Mouse (Mus musculus) central nervous system, embryonic 11.5 days (tissue): ENCODE results near the gene Plekha8. TPM values are rescaled to one million over a fixed set of nuclear protein-coding genes. Genes with fewer than 3 reads are reported as not detected.

Source experiments
- polyA plus RNA-seq: library from polyadenylated mRNA; depleted of rRNA; stranded (reverse); fragments of >200 nt; gene quantifications from 2 replicates; pipeline ENCODE4 v1.2.3, GENCODE M21; 2012; rRNA removed

Gene Plekha8
- polyA plus RNA-seq: 15.5 and 21.6 TPM in 2 replicates

GRCm38 (mm10) chr6:54594469-54595329, at the start of gene Plekha8:
Plekha8 (plus strand) TSS chr6:54595111.

GRCm38 (mm10) chr6:54565665-54566545, 29.0 kb upstream of the Plekha8 start, which contains the start of gene Scrn1:
Scrn1 (minus strand) TSS chr6:54566489.

GRCm38 (mm10) chr6:54597208-54597607, 2.3 kb downstream of the Plekha8 start, which contains the start of gene Fkbp14:
Fkbp14 (minus strand) TSS chr6:54597308.

GRCm38 (mm10) chr6:54680891-54681745, 86.2 kb downstream of the Plekha8 start, which contains the start of gene Mturn:
Mturn (plus strand) TSS chr6:54681624.

Other genes with a start within 250 kb of the Plekha8 start
- 1.8 and 2.5 TPM in 2 replicates for gene Wipf3, start 165.5 kb upstream of the Plekha8 start, polyA plus RNA-seq
- 37.2 and 42.1 TPM in 2 replicates for gene Scrn1, start 28.6 kb upstream of the Plekha8 start, polyA plus RNA-seq
- 10.4 and 19.2 TPM in 2 replicates for gene Fkbp14, start 2.2 kb downstream of the Plekha8 start, polyA plus RNA-seq
- gene Mturn, start 86.5 kb downstream of the Plekha8 start, polyA plus RNA-seq: 18.3 and 19.9 TPM in 2 replicates
- 7.7 and 8.3 TPM in 2 replicates for gene Znrf2, start 221.8 kb downstream of the Plekha8 start, polyA plus RNA-seq